ENCODE assay signal across 18 mouse cellular contexts in the genomic region with DNA sequence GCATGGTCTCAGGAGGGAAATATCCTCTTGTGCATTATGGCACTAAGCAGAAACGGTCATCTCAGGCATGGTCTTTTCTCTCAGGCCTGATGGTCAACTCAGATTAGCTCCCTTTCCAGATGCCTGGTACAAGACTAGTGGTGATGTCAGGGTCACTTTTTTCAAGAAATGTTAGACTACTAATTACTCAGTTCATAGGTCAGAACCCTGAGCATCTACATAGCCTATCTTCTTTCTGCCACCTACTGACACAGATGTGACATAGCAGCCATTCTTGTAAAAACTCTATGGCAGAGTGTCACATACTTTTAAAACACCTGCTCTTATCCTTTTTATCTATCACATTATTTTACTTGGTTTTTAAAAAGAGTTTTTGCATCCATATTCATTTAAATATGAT.
DNase-seq lines count a peak whose midpoint lies in the region; ATAC-seq and TF ChIP-seq lines count a peak whose summit lies in the region.
"Had no signal": no experiment of that assay in that cellular context is flagged by ENCODE, and none has a peak within 500 bp of the region (broad histone marks: within the 10 kb centered on the region; RNA-seq: fewer than 3 reads in every experiment).

No protein-coding gene starts in this region.

- 79% methylated on average over 1 of the region's 1 CpGs for WGBS in hindbrain, postnatal 0 days
- 70% methylated on average over 1 of the region's 1 CpGs for WGBS in hindbrain, embryonic 11.5 days
- WGBS in midbrain, embryonic 14.5 days = 82% methylated on average over 1 of the region's 1 CpGs
- WGBS in midbrain, embryonic 11.5 days = 88% methylated on average over 1 of the region's 1 CpGs

- H3K79me2 ChIP-seq in MEL (ENCODE audit: control insufficient read depth, insufficient read depth, low read length, poor library complexity) = no peaks in the 10 kb centered on the region

- H3K4me1 ChIP-seq in hindbrain, postnatal 0 days (ENCODE audit: insufficient read depth, low read length) = no peaks in the 10 kb centered on the region
- no peaks in the 10 kb centered on the region for H3K4me1 ChIP-seq in hindbrain, embryonic 11.5 days (replicated peaks; ENCODE audit: control insufficient read depth, insufficient read depth, low read length)
- no peaks in the 10 kb centered on the region for H3K4me1 ChIP-seq in midbrain, embryonic 14.5 days (ENCODE audit: control insufficient read depth, insufficient read depth, low read length)
- H3K4me1 ChIP-seq in midbrain, embryonic 11.5 days (ENCODE audit: control insufficient read depth, insufficient read depth, low read length) = no peaks in the 10 kb centered on the region
- H3K4me1 ChIP-seq in MEL (ENCODE audit: control insufficient read depth in 1 of 2, insufficient read depth in 2 of 2, low read length in 2 of 2) = no peaks in the 10 kb centered on the region
- H3K4me1 ChIP-seq: lung, embryonic 15.5 days; neural tube, embryonic 15.5 days had no signal

- H3K9ac ChIP-seq in hindbrain, postnatal 0 days (replicated peaks; ENCODE audit: low read length) = no peak overlapping the region
- H3K9ac ChIP-seq in hindbrain, embryonic 11.5 days (ENCODE audit: low read depth, low read length) = no peak overlapping the region
- H3K9ac ChIP-seq in midbrain, embryonic 14.5 days (replicated peaks; ENCODE audit: low read length) = no peak overlapping the region
- no peak overlapping the region for H3K9ac ChIP-seq in midbrain, embryonic 11.5 days (ENCODE audit: low read length)
- no peak overlapping the region for H3K9ac ChIP-seq in MEL (ENCODE audit: control insufficient read depth, low read depth, low read length, poor library complexity, severe bottlenecking)
- H3K9ac ChIP-seq: lung, embryonic 15.5 days; neural tube, embryonic 15.5 days had no signal

- no peaks in the 10 kb centered on the region for H3K9me3 ChIP-seq in hindbrain, postnatal 0 days (ENCODE audit: low read length)
- no peaks in the 10 kb centered on the region for H3K9me3 ChIP-seq in hindbrain, embryonic 11.5 days (ENCODE audit: control insufficient read depth, low read length)
- H3K9me3 ChIP-seq in midbrain, embryonic 14.5 days (ENCODE audit: control insufficient read depth, low read length) = no peaks in the 10 kb centered on the region
- H3K9me3 ChIP-seq in midbrain, embryonic 11.5 days (ENCODE audit: control insufficient read depth, low read length) = no peaks in the 10 kb centered on the region
- H3K9me3 ChIP-seq in MEL (replicated peaks; ENCODE audit: insufficient read depth, low read length) = no peaks in the 10 kb centered on the region
- H3K9me3 ChIP-seq: lung, embryonic 15.5 days; neural tube, embryonic 15.5 days had no signal

- TF ChIP-seq POLR2A in MEL (IDR thresholded peaks at IDR 0.05; ENCODE audit: control insufficient read depth in 1 of 2, insufficient read depth in 1 of 2, low read depth in 1 of 2, low read length in 2 of 2, poor library complexity in 1 of 2) = no peak

- H3K4me3 ChIP-seq in hindbrain, postnatal 0 days (ENCODE audit: low read length) = no peak overlapping the region
- H3K4me3 ChIP-seq in hindbrain, embryonic 11.5 days (ENCODE audit: low read depth, low read length) = no peak overlapping the region
- no peak overlapping the region for H3K4me3 ChIP-seq in midbrain, embryonic 14.5 days (replicated peaks; ENCODE audit: low read depth, low read length)
- H3K4me3 ChIP-seq in midbrain, embryonic 11.5 days (ENCODE audit: low read depth, low read length) = no peak overlapping the region
- H3K4me3 ChIP-seq in MEL (ENCODE audit: control insufficient read depth in 1 of 2, insufficient read depth in 1 of 2, low read depth in 2 of 2, low read length in 2 of 2) = no peak overlapping the region
- H3K4me3 ChIP-seq: lung, embryonic 15.5 days; neural tube, embryonic 15.5 days had no signal

- H3K36me3 ChIP-seq in hindbrain, postnatal 0 days (ENCODE audit: insufficient read depth, low read length) = no peaks in the 10 kb centered on the region
- H3K36me3 ChIP-seq in hindbrain, embryonic 11.5 days (ENCODE audit: control insufficient read depth, insufficient read depth, low read length) = no peaks in the 10 kb centered on the region
- H3K36me3 ChIP-seq in midbrain, embryonic 14.5 days (ENCODE audit: control insufficient read depth, insufficient read depth, low read length) = no peaks in the 10 kb centered on the region
- H3K36me3 ChIP-seq in midbrain, embryonic 11.5 days (ENCODE audit: control insufficient read depth, insufficient read depth, low read length) = no peaks in the 10 kb centered on the region
- no peaks in the 10 kb centered on the region for H3K36me3 ChIP-seq in MEL (ENCODE audit: control insufficient read depth in 1 of 2, insufficient read depth in 2 of 2, low read length in 2 of 2)
- H3K36me3 ChIP-seq: lung, embryonic 15.5 days; neural tube, embryonic 15.5 days had no signal

- no peak for DNase-seq in hindbrain, postnatal 0 days (ENCODE audit: low spot score)
- no peak for DNase-seq in hindbrain, embryonic 11.5 days (ENCODE audit: low spot score)
- peak; percentile 3 for DNase-seq in midbrain, embryonic 14.5 days
- DNase-seq in midbrain, embryonic 11.5 days (ENCODE audit: low spot score, missing footprints) = no peak
- peak; percentile 2 for DNase-seq in MEL (ENCODE audit: low read depth, low spot score)
- DNase-seq in adrenal gland, adult 2 months = no peak
- DNase-seq: cerebellum, adult 18-20 months; gastrocnemius, postnatal 14 days; heart, postnatal 14 days; kidney, postnatal 10 days; right cerebral cortex, adult 18-20 months; thymus, adult 18-20 months had no signal

- no peak for ATAC-seq in hindbrain, postnatal 0 days
- no peak for ATAC-seq in hindbrain, embryonic 11.5 days (ENCODE audit: low FRiP score)
- no peak for ATAC-seq in midbrain, embryonic 14.5 days (ENCODE audit: low FRiP score, low TSS enrichment)
- ATAC-seq in midbrain, embryonic 11.5 days (ENCODE audit: low FRiP score) = no peak
- ATAC-seq in megakaryocyte progenitor cell, adult 5-6 weeks (replicated peaks; ENCODE audit: poor library complexity) = no peak
- ATAC-seq: CD4-positive, CD25-positive, alpha-beta regulatory T cell, adult 4 months; hindbrain, embryonic 16.5 days had no signal

- H3K27ac ChIP-seq in hindbrain, postnatal 0 days = no peak overlapping the region
- H3K27ac ChIP-seq in hindbrain, embryonic 11.5 days (ENCODE audit: low read depth, low read length) = no peak overlapping the region
- H3K27ac ChIP-seq in midbrain, embryonic 14.5 days (replicated peaks; ENCODE audit: low read depth, low read length) = no peak overlapping the region
- no peak overlapping the region for H3K27ac ChIP-seq in midbrain, embryonic 11.5 days (ENCODE audit: low read depth, low read length)
- no peak overlapping the region for H3K27ac ChIP-seq in MEL (ENCODE audit: control insufficient read depth, low read depth, low read length)
- H3K27ac ChIP-seq: lung, embryonic 15.5 days; neural tube, embryonic 15.5 days had no signal

- peak; percentile 27 for TF ChIP-seq CTCF in hindbrain, postnatal 0 days (IDR thresholded peaks at IDR 0.05; ENCODE audit: low read depth)
- TF ChIP-seq CTCF in MEL (IDR thresholded peaks at IDR 0.05 in 2 of 3, conservative IDR thresholded peaks at IDR 0.05 in 1 of 3; ENCODE audit: control insufficient read depth in 1 of 3, insufficient read depth in 1 of 3, low read depth in 2 of 3, low read length in 3 of 3, poor library complexity in 1 of 3, severe bottlenecking in 1 of 3) = peak in 1 of 3 experiments; percentile 7; a peak in 1 of 6 replicates

- no peaks in the 10 kb centered on the region for H3K27me3 ChIP-seq in hindbrain, postnatal 0 days (ENCODE audit: insufficient read depth, low read length)
- H3K27me3 ChIP-seq in hindbrain, embryonic 11.5 days (ENCODE audit: control insufficient read depth, insufficient read depth, low read length) = no peaks in the 10 kb centered on the region
- no peaks in the 10 kb centered on the region for H3K27me3 ChIP-seq in midbrain, embryonic 14.5 days (ENCODE audit: control insufficient read depth, insufficient read depth, low read length)
- H3K27me3 ChIP-seq in midbrain, embryonic 11.5 days (ENCODE audit: control insufficient read depth, insufficient read depth, low read length) = no peaks in the 10 kb centered on the region
- H3K27me3 ChIP-seq in MEL (ENCODE audit: control insufficient read depth in 1 of 2, insufficient read depth in 2 of 2, low read length in 2 of 2) = no peaks in the 10 kb centered on the region
- H3K27me3 ChIP-seq: lung, embryonic 15.5 days; neural tube, embryonic 15.5 days had no signal

- no peak; the same call in none of the 2 replicates for TF ChIP-seq RAD21 in MEL (IDR thresholded peaks at IDR 0.05; ENCODE audit: low read depth, low read length)

- TF ChIP-seq EP300 in MEL (IDR thresholded peaks at IDR 0.05; ENCODE audit: low read depth in 1 of 2, low read length in 2 of 2) = no peak

- no peak overlapping the region for H3K4me2 ChIP-seq in hindbrain, postnatal 0 days (ENCODE audit: low read depth, low read length)
- H3K4me2 ChIP-seq in hindbrain, embryonic 11.5 days (replicated peaks; ENCODE audit: low read depth, low read length) = no peak overlapping the region
- no peak overlapping the region for H3K4me2 ChIP-seq in midbrain, embryonic 14.5 days (ENCODE audit: low read length)
- no peak overlapping the region for H3K4me2 ChIP-seq in midbrain, embryonic 11.5 days
- H3K4me2 ChIP-seq: liver, embryonic 11.5 days; lung, embryonic 15.5 days; neural tube, embryonic 15.5 days had no signal

TF ChIP-seq in MEL, 35 proteins besides CTCF, POLR2A, EP300 and RAD21:
- TF ChIP-seq ZC3H11A (IDR thresholded peaks at IDR 0.05; ENCODE audit: low read depth, low read length) (no peak), SMC3 (IDR thresholded peaks at IDR 0.05; ENCODE audit: low read depth, low read length) (0 out of 2 replicates have a peak, but pooled peaks have one; percentile 2), ZKSCAN1 (IDR thresholded peaks at IDR 0.05; ENCODE audit: low read depth, low read length) (no peak), USF1 (IDR thresholded peaks at IDR 0.05; ENCODE audit: low read depth, low read length) (no peak), GABPA (IDR thresholded peaks at IDR 0.05; ENCODE audit: low read depth, low read length) (no peak), CHD2 (IDR thresholded peaks at IDR 0.05; ENCODE audit: low read length) (no peak), UBTF (IDR thresholded peaks at IDR 0.05; ENCODE audit: borderline replicate concordance, insufficient read depth, low read depth, low read length) (no peak), ELF1 (IDR thresholded peaks at IDR 0.05; ENCODE audit: low read depth, low read length) (no peak), HCFC1 (IDR thresholded peaks at IDR 0.05; ENCODE audit: low read depth, low read length) (no peak)

Comparison
In these comparisons a context has a peak if more than half of its experiments do, and no peak if none do; other contexts are left out.
1. DNase-seq: peak in midbrain, embryonic 14.5 days (single experiment) and MEL (single experiment); none in hindbrain, postnatal 0 days (single experiment), hindbrain, embryonic 11.5 days (single experiment), midbrain, embryonic 11.5 days (single experiment) and adrenal gland, adult 2 months (single experiment).